32 mouse cellular contexts compared by ENCODE assay signal in the genomic region with DNA sequence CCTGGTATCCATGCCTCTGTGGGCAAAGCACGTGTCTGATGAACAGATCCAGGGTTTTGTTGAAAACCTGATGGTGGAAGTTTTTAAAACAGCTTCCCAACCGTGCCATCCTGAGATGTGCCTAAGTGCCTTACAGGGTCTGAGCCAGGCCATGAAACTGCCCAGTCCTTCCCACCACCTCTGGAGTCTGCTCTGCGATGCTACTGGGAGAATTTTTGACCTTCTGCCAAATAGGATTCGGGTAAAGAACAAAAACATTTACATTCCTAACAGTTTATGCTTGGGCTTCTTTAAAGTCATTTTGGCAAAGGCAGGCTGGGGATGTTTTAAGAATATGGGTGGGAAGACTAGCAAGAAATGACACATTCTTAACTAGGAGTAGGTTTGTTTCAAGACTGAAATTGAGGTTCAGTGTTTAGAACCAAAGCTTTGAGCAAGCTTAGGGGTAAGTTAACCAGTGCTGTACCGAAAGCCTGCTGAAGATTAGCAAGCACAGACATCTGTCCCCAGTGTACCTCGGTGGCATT. TPM values are rescaled to one million over a fixed set of nuclear protein-coding genes. Genes with fewer than 3 reads are reported as not detected.
A peak's percentile ranks its signal among the peaks of the same experiment; 100 is the strongest.
DNase-seq lines count a peak whose midpoint lies in the region; ATAC-seq and TF ChIP-seq lines count a peak whose summit lies in the region.
"Had no signal": no experiment of that assay in that cellular context is flagged by ENCODE, and none has a peak within 500 bp of the region (broad histone marks: within the 10 kb centered on the region; RNA-seq: fewer than 3 reads in every experiment).

No protein-coding gene starts in this region.

- no peak for TF ChIP-seq CTCF in lung, adult 2 months (IDR thresholded peaks at IDR 0.05; ENCODE audit: insufficient read depth, low read length)
- TF ChIP-seq CTCF in kidney, adult 2 months (conservative IDR thresholded peaks at IDR 0.05; ENCODE audit: insufficient read depth, insufficient read length, low read depth, low read length), result no peak

- no peak for TF ChIP-seq POLR2A in lung, adult 2 months (IDR thresholded peaks at IDR 0.05; ENCODE audit: borderline replicate concordance, extremely low read depth, low read depth, low read length)
- TF ChIP-seq POLR2A in kidney, adult 2 months (IDR thresholded peaks at IDR 0.05; ENCODE audit: low read depth, low read length), result no peak

- no peaks in the 10 kb centered on the region for H3K36me3 ChIP-seq in lung, embryonic 15.5 days
- H3K36me3 ChIP-seq in kidney, adult 2 months (ENCODE audit: control insufficient read depth, insufficient read depth, low read length), result no peaks in the 10 kb centered on the region
- H3K36me3 ChIP-seq: limb, embryonic 10.5 days; midbrain, embryonic 12.5 days had no signal

- no peak overlapping the region for H3K9ac ChIP-seq in lung, embryonic 15.5 days
- H3K9ac ChIP-seq: embryonic facial prominence, embryonic 15.5 days; forebrain, embryonic 13.5 days; hindbrain, embryonic 13.5 days; limb, embryonic 15.5 days; liver, embryonic 13.5 days; midbrain, embryonic 12.5 days; neural tube, embryonic 13.5 days had no signal

- WGBS in lung, embryonic 15.5 days, result 33% methylated on average over 6 of the region's 6 CpGs
- WGBS in lung, adult 2 months, result 54% methylated on average over 6 of the region's 6 CpGs
- WGBS in kidney, adult 2 months, result 71% methylated on average over 6 of the region's 6 CpGs

- H3K4me3 ChIP-seq in lung, embryonic 15.5 days, result no peak overlapping the region
- no peak overlapping the region for H3K4me3 ChIP-seq in lung, adult 2 months (replicated peaks; ENCODE audit: extremely low read depth, low read depth, low read length)
- H3K4me3 ChIP-seq in kidney, adult 2 months (ENCODE audit: insufficient read depth, low read depth, low read length), result no peak overlapping the region
- H3K4me3 ChIP-seq: embryonic facial prominence, embryonic 15.5 days; forebrain, embryonic 13.5 days; heart, embryonic 10.5 days; hindbrain, embryonic 13.5 days; limb, embryonic 10.5 days; limb, embryonic 15.5 days; liver, embryonic 13.5 days; megakaryocyte, embryonic 14.5 days; midbrain, embryonic 12.5 days; neural tube, embryonic 13.5 days had no signal

- H3K4me1 ChIP-seq in lung, embryonic 15.5 days, result peaks cover 5% of the 10 kb centered on the region; the same call in 1 of the 2 replicates
- H3K4me1 ChIP-seq in lung, adult 2 months (ENCODE audit: control insufficient read depth, insufficient read depth, low read length), result no peaks in the 10 kb centered on the region
- H3K4me1 ChIP-seq in kidney, adult 2 months (ENCODE audit: control insufficient read depth, insufficient read depth, low read length), result no peaks in the 10 kb centered on the region
- H3K4me1 ChIP-seq: embryonic facial prominence, embryonic 15.5 days; forebrain, embryonic 13.5 days; heart, embryonic 10.5 days; hindbrain, embryonic 13.5 days; limb, embryonic 10.5 days; limb, embryonic 15.5 days; liver, embryonic 13.5 days; megakaryocyte, embryonic 14.5 days; midbrain, embryonic 12.5 days; neural tube, embryonic 13.5 days had no signal

- H3K4me2 ChIP-seq in lung, embryonic 15.5 days, result no peak overlapping the region; the same call in 1 of the 2 replicates
- H3K4me2 ChIP-seq: embryonic facial prominence, embryonic 15.5 days; forebrain, embryonic 13.5 days; hindbrain, embryonic 13.5 days; limb, embryonic 15.5 days; liver, embryonic 13.5 days; midbrain, embryonic 12.5 days; neural tube, embryonic 13.5 days had no signal

- peak; percentile 69; the same call in 1 of the 2 replicates for ATAC-seq in lung, embryonic 15.5 days (ENCODE audit: borderline replicate concordance, extremely low read depth, low FRiP score, low TSS enrichment)
- ATAC-seq: forebrain, embryonic 13.5 days; Patski had no signal

- H3K27ac ChIP-seq in lung, embryonic 15.5 days, result peak overlapping the region; percentile 53
- H3K27ac ChIP-seq in kidney, adult 2 months (ENCODE audit: insufficient read depth, low read depth, low read length), result no peak overlapping the region
- H3K27ac ChIP-seq: embryonic facial prominence, embryonic 15.5 days; forebrain, embryonic 13.5 days; heart, embryonic 10.5 days; hindbrain, embryonic 13.5 days; kidney, postnatal 0 days; limb, embryonic 10.5 days; limb, embryonic 15.5 days; liver, embryonic 13.5 days; midbrain, embryonic 12.5 days; neural tube, embryonic 13.5 days had no signal

- H3K9me3 ChIP-seq in lung, embryonic 15.5 days, result no peaks in the 10 kb centered on the region
- H3K9me3 ChIP-seq: embryonic facial prominence, embryonic 15.5 days; forebrain, embryonic 13.5 days; heart, embryonic 10.5 days; hindbrain, embryonic 13.5 days; limb, embryonic 10.5 days; limb, embryonic 15.5 days; liver, embryonic 13.5 days; megakaryocyte, embryonic 14.5 days; midbrain, embryonic 12.5 days; neural tube, embryonic 13.5 days had no signal

- no peak for DNase-seq in lung, adult 2 months
- DNase-seq in ovary, postnatal 36 days (ENCODE audit: low spot score), result peak; percentile 8
- DNase-seq in ovary, postnatal 10 days (ENCODE audit: low spot score), result no peak
- peak; percentile 38 for DNase-seq in adipocyte (ENCODE audit: low spot score)
- peak; percentile 16 for DNase-seq in yolk sac, embryonic 10.5 days (ENCODE audit: low spot score)
- DNase-seq in kidney, adult 2 months, result no peak
- DNase-seq: adrenal gland, postnatal 14 days; cerebellum, adult 18-20 months; cerebellum, postnatal 10 days; gastrocnemius, postnatal 25 days; heart, adult 11 months; heart, postnatal 4 days; kidney, adult 8-10 months; kidney, postnatal 4 days; liver, embryonic 13.5 days; right cerebral cortex, adult 18-20 months; spleen, adult 18-20 months; thymus, adult 2 months; thymus, postnatal 36 days had no signal

- no peaks in the 10 kb centered on the region for H3K27me3 ChIP-seq in lung, embryonic 15.5 days
- no peaks in the 10 kb centered on the region for H3K27me3 ChIP-seq in kidney, adult 2 months (replicated peaks; ENCODE audit: control insufficient read depth, insufficient read depth, low read length)
- H3K27me3 ChIP-seq: CH12.LX; embryonic facial prominence, embryonic 15.5 days; forebrain, embryonic 13.5 days; hindbrain, embryonic 13.5 days; limb, embryonic 15.5 days; liver, embryonic 13.5 days; megakaryocyte, embryonic 14.5 days; midbrain, embryonic 12.5 days; neural tube, embryonic 13.5 days; Patski had no signal

RNA-seq across cellular contexts. Expression of a gene that starts 41.7 kb away (rescaled TPM):
- polyA plus RNA-seq in lung, embryonic 15.5 days (2015; fragmentation: Nextera tagmentation; extraction: Ambion mirVana), result 9.4 TPM in 2 replicates
- 2.6 and 3.6 TPM in 2 replicates for polyA plus RNA-seq in lung, adult 2 months (2012; rRNA removed)
- 2.8 and 3.7 TPM in 2 replicates for polyA plus RNA-seq in kidney, adult 2 months (2012; rRNA removed)

Comparison
In these comparisons a context has a peak if more than half of its experiments do, and no peak if none do; other contexts are left out.
1. DNase-seq: peak in ovary, postnatal 36 days (single experiment), adipocyte (single experiment) and yolk sac, embryonic 10.5 days (single experiment); none in lung, adult 2 months (single experiment), ovary, postnatal 10 days (single experiment) and kidney, adult 2 months (single experiment).